Mouse (Mus musculus) natural killer cell, adult 2 months (primary cell): Measurements from ENCODE around the gene Olfr342.

ENCODE experiments used
- DNase-seq, 2 experiments: peaks; one replicate each; pipeline ENCODE4 v3.0.0; 2022; ENCODE audit warnings: low spot score in 2 of 2

Gene Olfr342

DNA sequence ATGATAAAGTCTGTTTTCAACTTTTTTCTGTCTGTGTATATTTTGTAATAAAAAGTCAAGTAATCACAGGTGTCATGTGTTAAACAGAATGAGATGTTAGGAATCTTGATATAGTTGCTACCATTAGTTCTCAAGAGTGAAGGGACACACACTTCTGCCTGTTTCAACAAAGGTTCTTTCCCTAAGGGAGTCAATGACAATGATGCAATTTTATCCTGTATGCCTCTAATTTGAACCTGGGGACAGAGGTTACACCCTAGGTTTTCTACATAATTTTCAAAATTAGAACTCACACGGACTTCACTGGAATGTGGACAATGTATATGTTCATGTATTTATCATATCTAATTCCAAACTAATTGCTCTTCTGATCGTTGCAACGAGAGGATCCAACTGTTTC lies at the start of gene Olfr342:
Gene Olfr342, plus strand, starts transcription at position 301 of the 400 bp plus-strand sequence.
- no peak for DNase-seq

DNA sequence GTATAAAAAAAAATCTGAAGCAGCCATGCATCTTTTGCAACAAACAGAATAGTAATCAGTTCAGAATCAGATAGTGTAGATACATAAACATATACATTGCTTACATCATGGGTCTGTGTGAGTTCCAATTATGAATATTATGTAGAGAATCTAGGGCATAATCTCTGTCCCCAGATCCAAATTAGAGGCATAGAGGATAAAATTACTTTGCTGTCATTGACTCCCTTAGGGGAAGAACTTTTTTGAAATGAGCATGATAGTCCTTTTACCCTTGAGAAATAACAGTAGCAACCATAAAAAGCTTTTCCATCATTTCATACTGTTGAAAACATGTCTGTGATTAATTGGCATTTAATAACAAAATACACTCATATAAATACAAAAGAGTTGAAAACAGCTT lies 42.4 kb upstream of the Olfr342 start, which contains the start of gene Olfr341:
Gene Olfr341, minus strand, starts transcription at position 101 of the 400 bp plus-strand sequence.
- DNase-seq, result no peak

DNA sequence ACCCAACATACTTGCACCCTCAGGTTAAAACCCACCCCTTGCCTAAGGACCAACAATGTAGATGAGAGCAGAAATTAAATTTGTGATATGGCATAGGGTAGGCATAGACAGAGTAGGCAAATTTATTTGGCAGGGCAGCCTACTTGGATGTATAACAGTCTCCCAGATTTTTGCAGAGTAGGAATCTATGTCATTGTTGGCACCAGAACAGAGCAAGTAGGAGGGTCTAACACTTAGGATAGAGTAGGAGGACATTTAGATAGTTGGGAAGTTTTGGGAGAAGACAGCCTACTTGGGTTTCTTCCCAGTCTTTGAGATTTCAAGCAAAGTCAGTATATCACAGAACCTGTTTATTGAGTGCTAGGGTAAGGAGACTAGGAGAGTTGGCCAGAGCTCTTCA lies 40.4 kb downstream of the Olfr342 start:
- no peak for DNase-seq

DNA sequence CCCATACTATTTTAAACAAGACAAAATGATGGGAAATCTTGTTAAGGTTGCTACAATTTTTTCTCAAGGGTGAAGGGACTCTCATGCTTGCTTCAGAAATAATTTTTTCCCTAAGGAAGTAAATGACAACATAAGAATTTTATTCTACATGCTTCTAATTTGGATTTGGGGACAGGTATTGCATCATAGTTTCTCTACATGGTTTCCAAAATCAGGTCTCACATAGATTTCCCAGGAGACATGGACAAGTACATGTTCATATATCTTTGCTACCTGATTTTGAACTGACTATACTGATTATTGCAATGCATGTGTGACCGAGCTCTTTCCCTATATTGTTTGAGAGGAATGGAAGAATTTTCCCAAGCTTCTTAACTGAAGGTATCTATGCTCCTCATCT lies 41.6 kb downstream of the Olfr342 start, which contains the start of gene Olfr344:
Gene Olfr344, plus strand, starts transcription at position 301 of the 400 bp plus-strand sequence.
- DNase-seq, result no peak

DNA sequence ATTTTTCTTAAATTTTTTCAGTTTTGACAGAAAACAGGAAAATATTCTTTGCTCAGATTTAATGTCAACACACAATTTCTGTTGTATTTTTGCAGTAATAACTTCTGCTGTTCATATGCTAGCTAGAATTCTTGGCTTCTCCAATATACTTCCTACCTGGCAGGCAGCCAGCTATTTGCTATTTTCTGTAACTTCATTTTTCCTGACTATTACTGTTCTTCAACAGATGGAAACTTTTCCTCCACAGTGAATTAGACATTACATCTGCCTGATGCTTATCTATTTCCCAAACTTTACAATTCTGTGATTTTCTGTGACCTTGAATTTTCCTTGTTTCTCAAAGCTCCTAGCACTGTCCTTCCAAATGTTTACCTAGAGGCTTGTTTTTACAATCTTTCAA lies 42.2 kb downstream of the Olfr342 start:
- DNase-seq, result no peak

DNA sequence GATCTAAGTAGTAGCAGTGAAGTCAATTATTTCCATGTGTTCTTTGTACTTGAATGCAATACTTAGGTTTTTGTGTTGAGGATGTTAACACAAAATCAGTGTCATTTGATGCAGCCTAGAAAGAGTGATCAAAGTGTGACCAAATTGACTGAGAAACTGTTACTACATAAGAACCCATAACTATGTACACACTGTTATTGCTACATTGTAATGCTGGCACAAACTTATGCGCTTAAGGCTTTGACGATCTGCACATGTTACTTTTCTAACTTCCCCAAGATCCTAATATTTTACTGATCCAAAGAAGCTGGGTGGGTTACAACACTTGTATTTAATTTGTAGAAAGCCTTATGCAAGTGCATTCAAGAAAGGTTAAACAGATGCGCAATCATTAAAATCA lies 43.0 kb downstream of the Olfr342 start:
- DNase-seq, result no peak
